Mouse (Mus musculus): ENCODE data around the gene 4930562C15Rik. TPM values are rescaled to one million over a fixed set of nuclear protein-coding genes. Genes with fewer than 3 reads are reported as not detected.
A peak's percentile ranks its signal among the peaks of the same experiment; 100 is the strongest.

Gene 4930562C15Rik
- polyA plus RNA-seq, 1 experiment from 2014 or later: 0.43 TPM

- DNase-seq (ENCODE audit: low spot score) (peak; percentile 93), ATAC-seq (replicated peaks; ENCODE audit: low FRiP score, low TSS enrichment, low read depth) (peak; percentile 78)
- Histone ChIP-seq H3K36me3 (ENCODE audit: control insufficient read depth, insufficient read depth, low read length) (peaks cover 17% of the 10 kb centered on the region), H3K4me1 (replicated peaks; ENCODE audit: control insufficient read depth, insufficient read depth, low read length) (peaks cover 35% of the 10 kb centered on the region), H3K27ac (ENCODE audit: low read depth) (peak overlapping the region; percentile 100), H3K9me3 (ENCODE audit: control insufficient read depth, low read length) (no peaks in the 10 kb centered on the region), H3K4me2 (ENCODE audit: low read length) (peak overlapping the region; percentile 73), H3K27me3 (replicated peaks; ENCODE audit: control insufficient read depth, insufficient read depth, low read length) (no peaks in the 10 kb centered on the region), H3K9ac (ENCODE audit: low read length) (peak overlapping the region; percentile 93), H3K4me3 (ENCODE audit: low read depth, low read length) (peak overlapping the region; percentile 91)
- WGBS: 0% methylated on average over 40 of the region's 40 CpGs
Measured at GRCm38 (mm10) chr16:4879708-4880124, 44.5 kb downstream of the 4930562C15Rik start.

GRCm38 (mm10) chr16:4880136-4880825 lies 45.1 kb downstream of the 4930562C15Rik start, which contains the start of gene Ubald1:
TSS of gene Ubald1 (minus strand) at chr16:4880315.
- Histone ChIP-seq H3K9ac (ENCODE audit: low read length) (peak within 1 kb of the TSS; percentile 93), H3K4me3 (ENCODE audit: low read depth, low read length) (peak within 1 kb of the TSS; percentile 91), H3K36me3 (ENCODE audit: control insufficient read depth, insufficient read depth, low read length) (peaks cover 13% of the 10 kb centered on the region; the same call in 1 of the 2 replicates), H3K9me3 (ENCODE audit: control insufficient read depth, low read length) (no peaks in the 10 kb centered on the region), H3K27ac (ENCODE audit: low read depth) (peak within 1 kb of the TSS; percentile 100), H3K4me2 (ENCODE audit: low read length) (peak within 1 kb of the TSS; percentile 73), H3K4me1 (replicated peaks; ENCODE audit: control insufficient read depth, insufficient read depth, low read length) (peaks cover 35% of the 10 kb centered on the region), H3K27me3 (replicated peaks; ENCODE audit: control insufficient read depth, insufficient read depth, low read length) (no peaks in the 10 kb centered on the region)
- ATAC-seq (replicated peaks; ENCODE audit: low FRiP score, low TSS enrichment, low read depth) (peak; percentile 85), DNase-seq (ENCODE audit: low spot score) (peak; percentile 98)
- WGBS: under 1% methylated on average over 47 of the region's 48 CpGs

GRCm38 (mm10) chr16:4881400-4882351 lies 46.5 kb downstream of the 4930562C15Rik start:
- Histone ChIP-seq H3K4me1 (replicated peaks; ENCODE audit: control insufficient read depth, insufficient read depth, low read length) (peaks cover 24% of the 10 kb centered on the region), H3K9ac (ENCODE audit: low read length) (peak overlapping the region; percentile 93), H3K4me3 (ENCODE audit: low read depth, low read length) (peak overlapping the region; percentile 91), H3K27ac (ENCODE audit: low read depth) (peak overlapping the region; percentile 100), H3K27me3 (replicated peaks; ENCODE audit: control insufficient read depth, insufficient read depth, low read length) (no peaks in the 10 kb centered on the region), H3K9me3 (ENCODE audit: control insufficient read depth, low read length) (no peaks in the 10 kb centered on the region), H3K4me2 (ENCODE audit: low read length) (peak overlapping the region; percentile 73), H3K36me3 (ENCODE audit: control insufficient read depth, insufficient read depth, low read length) (0 out of 2 replicates have a peak, but pooled peaks cover under 1% of the 10 kb centered on the region)
- ATAC-seq (replicated peaks; ENCODE audit: low FRiP score, low TSS enrichment, low read depth) (no peak), DNase-seq (ENCODE audit: low spot score) (no peak)
- WGBS: 74% methylated on average over 10 of the region's 10 CpGs

- Histone ChIP-seq H3K9ac (ENCODE audit: low read length) (no peak overlapping the region), H3K27ac (ENCODE audit: low read depth) (no peak overlapping the region; the same call in 1 of the 2 replicates), H3K36me3 (ENCODE audit: control insufficient read depth, insufficient read depth, low read length) (no peaks in the 10 kb centered on the region), H3K9me3 (ENCODE audit: control insufficient read depth, low read length) (no peaks in the 10 kb centered on the region), H3K27me3 (replicated peaks; ENCODE audit: control insufficient read depth, insufficient read depth, low read length) (no peaks in the 10 kb centered on the region), H3K4me1 (replicated peaks; ENCODE audit: control insufficient read depth, insufficient read depth, low read length) (peaks cover 24% of the 10 kb centered on the region), H3K4me2 (ENCODE audit: low read length) (peak overlapping the region; percentile 64; the same call in 1 of the 2 replicates), H3K4me3 (ENCODE audit: low read depth, low read length) (no peak overlapping the region)
- no peak for ATAC-seq (replicated peaks; ENCODE audit: low FRiP score, low TSS enrichment, low read depth)
- 93% methylated on average over 10 of the region's 10 CpGs for WGBS
- no peak for DNase-seq (ENCODE audit: low spot score)
Measured at GRCm38 (mm10) chr16:4884930-4885329, 49.7 kb downstream of the 4930562C15Rik start.

GRCm38 (mm10) chr16:4885760-4886689 lies 50.8 kb downstream of the 4930562C15Rik start, which contains the start of gene Mgrn1:
TSS of gene Mgrn1 (plus strand) at chr16:4886249.
- under 1% methylated on average over 61 of the region's 74 CpGs for WGBS
- DNase-seq (ENCODE audit: low spot score): peak; percentile 90

GRCm38 (mm10) chr16:4886690-4887020 lies 51.4 kb downstream of the 4930562C15Rik start:
- Histone ChIP-seq H3K27ac (ENCODE audit: low read depth) (peak overlapping the region; percentile 69), H3K9ac (ENCODE audit: low read length) (peak overlapping the region; percentile 90), H3K4me1 (replicated peaks; ENCODE audit: control insufficient read depth, insufficient read depth, low read length) (peaks cover 19% of the 10 kb centered on the region), H3K4me3 (ENCODE audit: low read depth, low read length) (peak overlapping the region; percentile 94), H3K36me3 (ENCODE audit: control insufficient read depth, insufficient read depth, low read length) (no peaks in the 10 kb centered on the region), H3K27me3 (replicated peaks; ENCODE audit: control insufficient read depth, insufficient read depth, low read length) (no peaks in the 10 kb centered on the region), H3K9me3 (ENCODE audit: control insufficient read depth, low read length) (no peaks in the 10 kb centered on the region), H3K4me2 (ENCODE audit: low read length) (peak overlapping the region; percentile 64)
- ATAC-seq (replicated peaks; ENCODE audit: low FRiP score, low TSS enrichment, low read depth) (no peak), DNase-seq (ENCODE audit: low spot score) (no peak)
- 3% methylated on average over 8 of the region's 8 CpGs for WGBS

More at GRCm38 (mm10) chr16:4885760-4886689, 50.8 kb downstream of the 4930562C15Rik start, which contains the start of gene Mgrn1:
- ATAC-seq (replicated peaks; ENCODE audit: low FRiP score, low TSS enrichment, low read depth): peak; percentile 91
- Histone ChIP-seq H3K4me2 (ENCODE audit: low read length) (peak within 1 kb of the TSS; percentile 64), H3K9me3 (ENCODE audit: control insufficient read depth, low read length) (no peaks in the 10 kb centered on the region), H3K36me3 (ENCODE audit: control insufficient read depth, insufficient read depth, low read length) (no peaks in the 10 kb centered on the region), H3K4me1 (replicated peaks; ENCODE audit: control insufficient read depth, insufficient read depth, low read length) (peaks cover 24% of the 10 kb centered on the region), H3K9ac (ENCODE audit: low read length) (peak within 1 kb of the TSS; percentile 90), H3K4me3 (ENCODE audit: low read depth, low read length) (peak within 1 kb of the TSS; percentile 94), H3K27ac (ENCODE audit: low read depth) (peak within 1 kb of the TSS; percentile 69), H3K27me3 (replicated peaks; ENCODE audit: control insufficient read depth, insufficient read depth, low read length) (no peaks in the 10 kb centered on the region)

GRCm38 (mm10) chr16:4890201-4890709 lies 55.0 kb downstream of the 4930562C15Rik start:
- DNase-seq (ENCODE audit: low spot score) (no peak), ATAC-seq (replicated peaks; ENCODE audit: low FRiP score, low TSS enrichment, low read depth) (no peak)
- 46% methylated on average over 4 of the region's 4 CpGs for WGBS
- no peak overlapping the region for H3K4me2 ChIP-seq (ENCODE audit: low read length)
- H3K9ac ChIP-seq (ENCODE audit: low read length): no peak overlapping the region
- peaks cover 14% of the 10 kb centered on the region for H3K4me1 ChIP-seq (replicated peaks; ENCODE audit: control insufficient read depth, insufficient read depth, low read length)
- H3K9me3 ChIP-seq (ENCODE audit: control insufficient read depth, low read length): no peaks in the 10 kb centered on the region
- H3K4me3 ChIP-seq (ENCODE audit: low read depth, low read length): no peak overlapping the region
- no peak overlapping the region for H3K27ac ChIP-seq (ENCODE audit: low read depth)
- no peaks in the 10 kb centered on the region for H3K27me3 ChIP-seq (replicated peaks; ENCODE audit: control insufficient read depth, insufficient read depth, low read length)
- H3K36me3 ChIP-seq (ENCODE audit: control insufficient read depth, insufficient read depth, low read length): no peaks in the 10 kb centered on the region

Data from intestine, embryonic 14.5 days (tissue).